Mouse (Mus musculus): ENCODE data around the gene Mrpl19. TPM values are rescaled to one million over a fixed set of nuclear protein-coding genes. Genes with fewer than 3 reads are reported as not detected.

The Mrpl19 gene
- total and polyA plus RNA-seq, 3 experiments, result 6.4 to 29.3 (median 20.3) TPM

DNA sequence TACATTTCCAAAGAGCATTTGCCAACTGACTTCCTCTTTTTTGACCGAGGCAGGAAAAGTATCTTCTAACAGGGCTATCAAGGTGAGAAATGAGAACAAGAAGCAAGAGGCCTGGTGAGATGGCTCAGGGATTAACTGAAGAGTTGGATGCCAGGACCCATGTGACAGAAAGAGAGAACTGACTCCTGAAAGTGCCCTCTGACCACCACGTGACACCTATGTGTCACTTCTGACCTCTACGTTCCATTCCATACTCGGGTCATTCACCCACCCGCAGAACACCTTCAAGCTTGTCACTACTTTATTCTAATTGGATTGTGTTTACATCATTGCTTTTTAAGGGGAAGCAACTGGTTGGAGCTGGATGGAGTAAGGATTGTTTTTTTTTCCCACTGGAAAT lies 20.8 kb upstream of the Mrpl19 start:
- Histone ChIP-seq H3K4me3 (ENCODE audit: low read depth, low read length) (no peak overlapping the region), H3K9me3 (replicated peaks) (peaks cover 15% of the 10 kb centered on the region), H3K27me3 (ENCODE audit: insufficient read depth, low read length) (no peaks in the 10 kb centered on the region), H3K36me3 (replicated peaks) (no peaks in the 10 kb centered on the region), H3K4me1 (ENCODE audit: insufficient read depth, low read depth, low read length) (no peaks in the 10 kb centered on the region)
- DNase-seq (ENCODE audit: low spot score), result no peak
- no peak for ATAC-seq (ENCODE audit: extremely low read depth, insufficient number of reproducible peaks, low FRiP score, poor library complexity, severe bottlenecking)
- TF ChIP-seq POLR2AphosphoS5 (IDR thresholded peaks at IDR 0.05; ENCODE audit: insufficient replicate concordance, low read depth, low read length) (no peak), TAL1 (conservative IDR thresholded peaks at IDR 0.05; ENCODE audit: low read depth, low read length) (no peak), GATA1 (IDR thresholded peaks at IDR 0.05; ENCODE audit: borderline replicate concordance, low read length) (no peak), CTCF (IDR thresholded peaks at IDR 0.05; ENCODE audit: low read depth, low read length) (no peak), GATA2 (IDR thresholded peaks at IDR 0.05; ENCODE audit: borderline replicate concordance, low read depth, low read length) (no peak)

GRCm38 (mm10) chr6:81986171-81986570 lies 20.4 kb upstream of the Mrpl19 start:
- ATAC-seq (ENCODE audit: extremely low read depth, insufficient number of reproducible peaks, low FRiP score, poor library complexity, severe bottlenecking) (no peak), DNase-seq (ENCODE audit: low spot score) (no peak)
- H3K9me3 ChIP-seq (replicated peaks), result peaks cover 14% of the 10 kb centered on the region
- no peak overlapping the region for H3K4me3 ChIP-seq (ENCODE audit: low read depth, low read length)
- H3K27me3 ChIP-seq (ENCODE audit: insufficient read depth, low read length), result no peaks in the 10 kb centered on the region
- no peaks in the 10 kb centered on the region for H3K4me1 ChIP-seq (ENCODE audit: insufficient read depth, low read depth, low read length)
- TF ChIP-seq GATA2 (IDR thresholded peaks at IDR 0.05; ENCODE audit: borderline replicate concordance, low read depth, low read length) (no peak), POLR2AphosphoS5 (IDR thresholded peaks at IDR 0.05; ENCODE audit: insufficient replicate concordance, low read depth, low read length) (no peak), TAL1 (conservative IDR thresholded peaks at IDR 0.05; ENCODE audit: low read depth, low read length) (no peak), GATA1 (IDR thresholded peaks at IDR 0.05; ENCODE audit: borderline replicate concordance, low read length) (no peak), CTCF (IDR thresholded peaks at IDR 0.05; ENCODE audit: low read depth, low read length) (no peak)
- no peaks in the 10 kb centered on the region for H3K36me3 ChIP-seq (replicated peaks)

DNA sequence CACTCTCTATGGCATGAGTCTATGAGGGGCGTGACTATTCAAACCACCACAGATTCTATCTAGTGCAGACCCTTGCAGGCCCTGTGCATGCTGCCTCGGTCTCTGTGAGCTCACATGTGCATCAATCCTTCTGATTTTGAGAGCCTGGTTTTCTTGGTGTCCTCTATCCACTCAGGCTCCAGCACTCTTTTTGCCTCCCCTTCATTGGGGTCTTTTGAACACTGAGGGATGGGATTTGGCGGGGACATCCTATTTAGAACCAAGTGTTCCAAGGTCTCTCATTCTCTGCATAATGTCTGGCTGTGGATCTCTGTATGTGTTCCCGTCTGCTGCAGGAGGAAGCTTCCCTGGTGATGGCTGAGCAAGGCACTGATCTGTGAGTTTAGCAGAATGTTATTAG lies 13.5 kb upstream of the Mrpl19 start:
- no peak overlapping the region for H3K4me3 ChIP-seq (ENCODE audit: low read depth, low read length)
- H3K9me3 ChIP-seq (replicated peaks), result no peaks in the 10 kb centered on the region
- H3K27me3 ChIP-seq (ENCODE audit: insufficient read depth, low read length), result 0 out of 2 replicates have a peak, but pooled peaks cover under 1% of the 10 kb centered on the region
- DNase-seq (ENCODE audit: low spot score), result no peak
- H3K4me1 ChIP-seq (ENCODE audit: insufficient read depth, low read depth, low read length), result no peaks in the 10 kb centered on the region
- no peaks in the 10 kb centered on the region for H3K36me3 ChIP-seq (replicated peaks)
- no peak for ATAC-seq (ENCODE audit: extremely low read depth, insufficient number of reproducible peaks, low FRiP score, poor library complexity, severe bottlenecking)
- no peak for TF ChIP-seq GATA2 (IDR thresholded peaks at IDR 0.05; ENCODE audit: borderline replicate concordance, low read depth, low read length)
- TF ChIP-seq TAL1 (conservative IDR thresholded peaks at IDR 0.05; ENCODE audit: low read depth, low read length), result no peak
- TF ChIP-seq GATA1 (IDR thresholded peaks at IDR 0.05; ENCODE audit: borderline replicate concordance, low read length), result no peak
- TF ChIP-seq POLR2AphosphoS5 (IDR thresholded peaks at IDR 0.05; ENCODE audit: insufficient replicate concordance, low read depth, low read length), result no peak
- TF ChIP-seq CTCF (IDR thresholded peaks at IDR 0.05; ENCODE audit: low read depth, low read length), result no peak

DNA sequence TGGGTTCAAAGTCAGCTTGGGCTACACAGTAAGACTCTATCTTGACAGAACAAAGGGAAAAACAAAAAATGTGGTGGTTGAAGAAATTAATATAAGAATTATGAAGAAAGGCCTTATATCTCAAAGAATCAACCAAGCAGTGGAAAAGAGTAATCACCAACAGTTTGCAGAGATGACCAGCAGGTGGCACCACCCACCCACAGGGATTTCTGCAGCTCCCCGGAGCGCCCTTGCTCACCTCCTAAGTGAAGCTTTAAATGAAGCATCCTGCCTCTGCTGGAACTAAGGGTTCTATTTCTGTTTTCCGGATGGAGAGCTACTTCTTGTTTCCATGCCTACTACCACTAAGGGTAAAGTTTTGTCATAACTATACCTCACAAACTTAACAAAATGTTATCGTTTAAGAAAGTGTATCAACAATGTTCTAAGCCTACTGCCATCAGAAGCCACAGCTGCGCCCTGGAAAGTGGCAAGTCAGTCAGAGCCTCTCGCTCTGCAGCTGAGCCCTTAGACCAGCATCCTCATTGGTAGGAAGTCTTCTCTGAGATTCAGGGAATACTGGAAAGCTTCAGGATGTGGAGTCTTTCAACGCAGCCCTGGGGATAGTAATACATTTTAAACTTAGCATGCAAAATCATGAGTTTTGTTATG lies 10.3 kb upstream of the Mrpl19 start:
- H3K4me3 ChIP-seq (ENCODE audit: low read depth, low read length), result no peak overlapping the region
- peak; percentile 22 for DNase-seq (ENCODE audit: low spot score)
- H3K27me3 ChIP-seq (ENCODE audit: insufficient read depth, low read length), result peaks cover 2% of the 10 kb centered on the region; the same call in 1 of the 2 replicates
- ATAC-seq (ENCODE audit: extremely low read depth, insufficient number of reproducible peaks, low FRiP score, poor library complexity, severe bottlenecking), result peak; percentile 52
- H3K4me1 ChIP-seq (ENCODE audit: insufficient read depth, low read depth, low read length), result peaks cover 1% of the 10 kb centered on the region; the same call in 1 of the 2 replicates
- no peaks in the 10 kb centered on the region for H3K9me3 ChIP-seq (replicated peaks)
- TF ChIP-seq POLR2AphosphoS5 (IDR thresholded peaks at IDR 0.05; ENCODE audit: insufficient replicate concordance, low read depth, low read length) (no peak), GATA1 (IDR thresholded peaks at IDR 0.05; ENCODE audit: borderline replicate concordance, low read length) (no peak), CTCF (IDR thresholded peaks at IDR 0.05; ENCODE audit: low read depth, low read length) (peak; percentile 32)
- H3K36me3 ChIP-seq (replicated peaks), result no peaks in the 10 kb centered on the region

- Histone ChIP-seq H3K9me3 (replicated peaks) (no peaks in the 10 kb centered on the region), H3K4me1 (ENCODE audit: insufficient read depth, low read depth, low read length) (peaks cover 3% of the 10 kb centered on the region; the same call in 1 of the 2 replicates), H3K36me3 (replicated peaks) (no peaks in the 10 kb centered on the region), H3K27me3 (ENCODE audit: insufficient read depth, low read length) (peaks cover 2% of the 10 kb centered on the region), H3K4me3 (ENCODE audit: low read depth, low read length) (no peak overlapping the region)
- ATAC-seq (ENCODE audit: extremely low read depth, insufficient number of reproducible peaks, low FRiP score, poor library complexity, severe bottlenecking) (no peak), DNase-seq (ENCODE audit: low spot score) (no peak)
- no peak for TF ChIP-seq GATA1 (IDR thresholded peaks at IDR 0.05; ENCODE audit: borderline replicate concordance, low read length)
- TF ChIP-seq CTCF (IDR thresholded peaks at IDR 0.05; ENCODE audit: low read depth, low read length), result no peak
- no peak for TF ChIP-seq GATA2 (IDR thresholded peaks at IDR 0.05; ENCODE audit: borderline replicate concordance, low read depth, low read length)
- no peak for TF ChIP-seq TAL1 (conservative IDR thresholded peaks at IDR 0.05; ENCODE audit: low read depth, low read length)
- no peak for TF ChIP-seq POLR2AphosphoS5 (IDR thresholded peaks at IDR 0.05; ENCODE audit: insufficient replicate concordance, low read depth, low read length)
These were observed 6.8 kb upstream of the Mrpl19 start for GRCm38 (mm10) chr6:81972595-81972994.

GRCm38 (mm10) chr6:81971196-81971595 lies 5.4 kb upstream of the Mrpl19 start:
- TF ChIP-seq GATA1 (IDR thresholded peaks at IDR 0.05; ENCODE audit: borderline replicate concordance, low read length) (no peak), POLR2AphosphoS5 (IDR thresholded peaks at IDR 0.05; ENCODE audit: insufficient replicate concordance, low read depth, low read length) (no peak), TAL1 (conservative IDR thresholded peaks at IDR 0.05; ENCODE audit: low read depth, low read length) (no peak)
- ATAC-seq (ENCODE audit: extremely low read depth, insufficient number of reproducible peaks, low FRiP score, poor library complexity, severe bottlenecking) (no peak), DNase-seq (ENCODE audit: low spot score) (no peak)
- Histone ChIP-seq H3K9me3 (replicated peaks) (no peaks in the 10 kb centered on the region), H3K4me3 (ENCODE audit: low read depth, low read length) (no peak overlapping the region), H3K27me3 (ENCODE audit: insufficient read depth, low read length) (peaks cover 2% of the 10 kb centered on the region), H3K36me3 (replicated peaks) (no peaks in the 10 kb centered on the region), H3K4me1 (ENCODE audit: insufficient read depth, low read depth, low read length) (peaks cover 3% of the 10 kb centered on the region; the same call in 1 of the 2 replicates)
